Mouse (Mus musculus) forebrain, embryonic 13.5 days (tissue): ENCODE measurements around the gene Snapc5. TPM values are rescaled to one million over a fixed set of nuclear protein-coding genes. Genes with fewer than 3 reads are reported as not detected.

ENCODE experiments used
- ATAC-seq: fragments of 200-750 bp; cut with Nextera tagmentation; 2 replicates; pipeline ENCODE4 v1.8.0; 2017
- H3K27ac ChIP-seq: fragments of 300-500 bp; sonication (generic); 2 replicates; pipeline ENCODE4 v1.5.1; 2015; ENCODE audit warnings: inconsistent platforms, mild to moderate bottlenecking, moderate library complexity
- H3K27me3 ChIP-seq: fragments of 300-500 bp; sonication (generic); 2 replicates; pipeline ENCODE4 v1.6.1; 2015; ENCODE audit warnings: mild to moderate bottlenecking, inconsistent platforms
- H3K36me3 ChIP-seq: fragments of 300-500 bp; sonication (generic); 2 replicates; pipeline ENCODE4 v1.6.1; 2015; ENCODE audit warnings: mild to moderate bottlenecking, inconsistent platforms; ENCODE audit not compliant: poor library complexity, severe bottlenecking
- H3K4me1 ChIP-seq: fragments of 300-500 bp; sonication (generic); 2 replicates; pipeline ENCODE4 v1.6.1; 2015; ENCODE audit warnings: inconsistent platforms
- H3K4me2 ChIP-seq: fragments of 300-500 bp; sonication (generic); 2 replicates; pipeline ENCODE4 v1.6.1; 2015; ENCODE audit warnings: inconsistent platforms, mild to moderate bottlenecking, moderate library complexity
- H3K4me3 ChIP-seq: fragments of 300-500 bp; sonication (generic); 2 replicates; pipeline ENCODE4 v1.5.1; 2015; ENCODE audit warnings: mild to moderate bottlenecking, inconsistent platforms
- H3K9ac ChIP-seq: fragments of 300-500 bp; sonication (generic); 2 replicates; pipeline ENCODE4 v1.6.1; 2015; ENCODE audit warnings: mild to moderate bottlenecking, inconsistent platforms
- H3K9me3 ChIP-seq: fragments of 300-500 bp; sonication (generic); replicated peaks from 2 replicates; pipeline ENCODE4 v1.6.1; 2016; ENCODE audit warnings: inconsistent platforms
- whole genome bisulfite sequencing: fragments of 180-500 bp; shearing (Covaris S2); methylation state at CpG from one replicate; pipeline ENCODE4 v1.1.7; 2015; 5-methylcytosine and 5-hydroxymethylcytosine counted together
- polyA plus RNA-seq: library from polyadenylated mRNA; unstranded; fragments of >200 nt; fragmentation: Nextera tagmentation; extraction: Ambion mirVana; gene quantifications from 2 replicates; pipeline ENCODE4 v1.2.1, GENCODE M21; 2015

The Snapc5 gene
- polyA plus RNA-seq, 1 experiment from 2014 or later: 45.9 TPM

DNA sequence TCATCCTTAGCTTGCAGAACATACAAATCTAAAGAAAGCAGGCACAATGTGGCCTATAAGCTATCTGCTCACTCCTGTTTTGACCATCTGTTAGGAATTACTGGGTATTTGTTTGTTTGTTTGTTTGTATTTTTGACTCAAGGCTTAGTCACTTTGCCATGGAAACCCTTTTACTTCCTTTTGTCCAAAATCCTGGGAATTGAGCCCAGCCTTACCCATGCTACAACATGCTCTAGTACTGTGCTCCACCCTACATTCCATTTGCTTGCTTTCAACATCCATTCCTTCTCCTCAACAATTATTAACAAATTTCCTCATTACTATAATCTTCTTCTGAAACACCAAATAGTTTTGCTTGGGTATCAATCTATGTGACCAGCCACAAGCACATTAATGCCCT, 23.8 kb downstream of the Snapc5 start:
- Histone ChIP-seq H3K9ac (no peak overlapping the region), H3K4me3 (no peak overlapping the region), H3K27ac (no peak overlapping the region), H3K4me1 (no peaks in the 10 kb centered on the region), H3K4me2 (no peak overlapping the region), H3K36me3 (peaks cover 16% of the 10 kb centered on the region; the same call in 1 of the 2 replicates), H3K9me3 (no peaks in the 10 kb centered on the region), H3K27me3 (no peaks in the 10 kb centered on the region)
- no peak for ATAC-seq

DNA sequence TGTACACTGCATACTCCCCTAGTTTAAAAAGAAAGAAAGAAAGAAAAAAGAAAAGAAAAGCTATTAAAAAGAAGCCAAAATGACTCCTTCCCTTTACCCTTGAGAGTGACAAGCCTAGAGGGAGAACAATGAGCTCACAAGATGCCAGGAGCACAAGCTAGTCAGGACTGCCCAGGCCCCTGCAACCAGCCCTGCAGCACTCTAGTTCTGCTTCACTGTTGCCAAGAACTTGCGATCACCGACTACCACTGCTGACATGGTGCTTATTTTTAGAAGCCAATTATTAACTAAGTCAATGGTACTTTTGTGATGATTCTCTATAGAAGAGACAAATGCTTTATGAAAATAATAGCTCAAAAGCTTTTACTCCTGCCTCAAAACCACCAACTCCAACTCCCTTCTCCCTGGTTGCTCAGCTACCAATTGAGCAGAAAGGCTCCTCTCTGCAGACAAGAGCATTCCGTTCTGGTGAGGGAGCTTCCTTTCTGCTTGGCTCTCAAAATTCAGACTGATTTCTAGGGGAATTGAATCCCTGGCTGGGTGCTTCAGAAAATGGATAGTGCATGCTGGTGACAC, 28.5 kb downstream of the Snapc5 start:
- Histone ChIP-seq H3K4me1 (no peaks in the 10 kb centered on the region), H3K4me3 (no peak overlapping the region), H3K27ac (no peak overlapping the region), H3K9me3 (no peaks in the 10 kb centered on the region), H3K4me2 (no peak overlapping the region), H3K27me3 (no peaks in the 10 kb centered on the region), H3K36me3 (peaks cover 41% of the 10 kb centered on the region; the same call in 1 of the 2 replicates), H3K9ac (no peak overlapping the region)
- no peak for ATAC-seq
- WGBS: 77% methylated on average over 3 of the region's 3 CpGs

DNA sequence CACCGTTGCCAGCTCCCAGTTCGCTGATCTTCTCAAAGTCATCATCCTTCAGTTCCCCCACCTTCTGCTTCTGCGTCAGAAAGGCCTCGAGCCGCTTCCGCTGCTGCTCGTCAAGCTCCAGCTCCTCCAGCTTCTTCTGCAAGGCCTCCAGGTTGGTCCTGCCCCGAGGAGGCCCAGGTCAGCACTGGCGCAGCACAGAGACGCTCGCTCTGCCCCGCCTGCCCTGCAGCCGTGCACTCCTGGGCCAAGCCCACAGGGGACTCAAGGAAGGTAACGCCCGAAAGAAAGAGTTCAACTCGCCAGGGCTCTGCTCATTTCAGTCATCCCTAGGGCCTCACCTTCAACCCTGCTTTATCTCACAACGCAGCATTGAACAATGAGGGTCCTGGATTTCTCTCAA, 35.4 kb downstream of the Snapc5 start:
- Histone ChIP-seq H3K4me2 (no peak overlapping the region), H3K36me3 (peaks cover 33% of the 10 kb centered on the region; the same call in 1 of the 2 replicates), H3K4me3 (no peak overlapping the region), H3K27ac (no peak overlapping the region), H3K9ac (no peak overlapping the region), H3K9me3 (no peaks in the 10 kb centered on the region), H3K4me1 (peaks cover under 1% of the 10 kb centered on the region; the same call in 1 of the 2 replicates), H3K27me3 (no peaks in the 10 kb centered on the region)
- no peak for ATAC-seq
- 92% methylated on average over 17 of the region's 17 CpGs for WGBS

DNA sequence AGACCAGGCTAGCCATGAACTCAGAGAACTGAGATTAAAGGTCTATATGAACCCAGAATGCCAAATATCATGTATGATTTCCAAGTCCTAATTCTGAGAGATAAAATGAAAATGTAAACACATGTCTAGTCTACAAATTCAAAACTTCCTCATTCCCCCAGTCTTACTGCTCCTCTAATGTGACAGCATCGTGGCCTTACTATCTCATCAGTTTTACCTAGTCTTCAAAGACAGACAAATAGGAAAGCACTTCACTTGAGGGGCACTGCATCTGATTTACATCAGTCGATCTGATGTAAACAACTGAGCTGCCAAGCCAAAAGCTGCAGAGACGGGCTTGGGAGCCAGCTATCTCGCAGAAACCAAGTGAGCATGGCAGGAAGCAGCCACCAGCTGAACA, 37.0 kb downstream of the Snapc5 start:
- H3K27ac ChIP-seq: no peak overlapping the region
- H3K4me2 ChIP-seq: no peak overlapping the region
- H3K9me3 ChIP-seq: no peaks in the 10 kb centered on the region
- no peak overlapping the region for H3K4me3 ChIP-seq
- peaks cover 6% of the 10 kb centered on the region; the same call in 1 of the 2 replicates for H3K4me1 ChIP-seq
- ATAC-seq: no peak
- no peak overlapping the region for H3K9ac ChIP-seq
- WGBS: 86% methylated on average over 4 of the region's 4 CpGs
- no peaks in the 10 kb centered on the region for H3K27me3 ChIP-seq
- H3K36me3 ChIP-seq: peaks cover 19% of the 10 kb centered on the region; the same call in 1 of the 2 replicates

GRCm38 (mm10) chr9:64216641-64217040, 37.6 kb downstream of the Snapc5 start:
- 96% methylated on average over 2 of the region's 2 CpGs for WGBS
- Histone ChIP-seq H3K9ac (no peak overlapping the region), H3K9me3 (no peaks in the 10 kb centered on the region), H3K36me3 (peaks cover 16% of the 10 kb centered on the region; the same call in 1 of the 2 replicates), H3K4me2 (no peak overlapping the region), H3K27me3 (no peaks in the 10 kb centered on the region), H3K4me3 (no peak overlapping the region), H3K27ac (no peak overlapping the region), H3K4me1 (peaks cover 6% of the 10 kb centered on the region; the same call in 1 of the 2 replicates)
- ATAC-seq: no peak

DNA sequence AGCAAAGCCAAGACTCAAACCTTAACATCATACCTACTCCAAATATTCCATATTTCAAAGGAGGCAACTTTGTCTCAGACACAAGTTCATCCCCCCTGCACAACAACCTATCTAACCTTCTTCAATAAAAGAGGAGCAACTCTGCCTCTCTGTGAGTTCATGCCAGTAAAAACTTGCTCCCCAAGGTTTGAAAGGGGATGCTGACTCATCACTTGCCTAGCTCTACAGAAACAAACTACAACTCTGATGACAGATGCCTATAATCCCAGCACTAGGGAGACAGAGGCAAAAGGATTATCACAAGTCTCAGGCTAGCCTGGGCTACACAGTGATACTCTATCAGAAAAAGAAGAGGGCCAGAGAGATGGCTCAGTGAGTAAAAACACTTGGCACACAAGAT, 38.8 kb downstream of the Snapc5 start:
- H3K27ac ChIP-seq: no peak overlapping the region
- H3K4me3 ChIP-seq: no peak overlapping the region

GRCm38 (mm10) chr9:64219305-64219704, 40.2 kb downstream of the Snapc5 start:
- Histone ChIP-seq H3K4me3 (no peak overlapping the region), H3K4me2 (no peak overlapping the region), H3K27me3 (no peaks in the 10 kb centered on the region), H3K4me1 (peaks cover 6% of the 10 kb centered on the region; the same call in 1 of the 2 replicates), H3K27ac (no peak overlapping the region), H3K9ac (no peak overlapping the region), H3K9me3 (no peaks in the 10 kb centered on the region), H3K36me3 (peaks cover under 1% of the 10 kb centered on the region; the same call in 1 of the 2 replicates)
- 41% methylated on average over 1 of the region's 1 CpGs for WGBS
- no peak for ATAC-seq

More for the DNA sequence above, 38.8 kb downstream of the Snapc5 start:
- Histone ChIP-seq H3K4me1 (peaks cover 6% of the 10 kb centered on the region; the same call in 1 of the 2 replicates), H3K36me3 (peaks cover 4% of the 10 kb centered on the region; the same call in 1 of the 2 replicates), H3K9ac (no peak overlapping the region), H3K27me3 (no peaks in the 10 kb centered on the region), H3K4me2 (no peak overlapping the region), H3K9me3 (no peaks in the 10 kb centered on the region)
- ATAC-seq: no peak

DNA sequence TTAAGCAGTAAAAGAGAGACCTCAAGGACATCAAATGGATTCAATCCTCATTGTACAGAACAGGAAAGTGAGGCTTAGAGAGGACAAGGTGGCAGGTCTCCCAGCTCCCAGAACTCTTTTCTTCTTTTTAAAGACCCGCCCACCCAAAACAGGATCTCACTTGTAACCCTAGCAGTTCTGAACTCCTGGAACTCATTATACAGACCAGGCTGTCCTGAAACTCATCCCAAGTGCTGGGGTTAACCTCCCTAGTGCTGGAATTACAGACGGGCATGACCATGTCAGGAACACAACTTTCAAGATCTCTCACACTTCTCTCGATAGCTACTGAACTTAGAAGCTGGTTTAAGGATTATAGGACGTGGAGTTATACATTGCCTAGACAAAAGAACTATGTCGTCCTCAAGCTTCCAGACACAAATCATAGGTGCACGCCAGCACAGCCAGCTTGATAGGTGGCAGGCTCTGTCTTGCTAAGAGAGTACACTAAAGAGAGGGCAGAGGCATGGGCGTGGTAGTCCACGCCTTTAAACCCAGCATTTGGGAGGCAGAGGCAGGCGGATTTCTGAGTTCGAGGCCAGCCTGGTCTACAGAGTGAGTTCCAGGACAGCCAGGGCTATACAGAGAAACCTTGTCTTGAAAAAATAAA, 40.8 kb downstream of the Snapc5 start:
- peaks cover 6% of the 10 kb centered on the region; the same call in 1 of the 2 replicates for H3K4me1 ChIP-seq
- H3K27ac ChIP-seq: no peak overlapping the region
- ATAC-seq: no peak
- H3K36me3 ChIP-seq: no peaks in the 10 kb centered on the region
- H3K9me3 ChIP-seq: no peaks in the 10 kb centered on the region
- no peak overlapping the region for H3K4me2 ChIP-seq
- WGBS: 85% methylated on average over 10 of the region's 10 CpGs
- no peak overlapping the region for H3K9ac ChIP-seq
- H3K4me3 ChIP-seq: no peak overlapping the region
- H3K27me3 ChIP-seq: no peaks in the 10 kb centered on the region

DNA sequence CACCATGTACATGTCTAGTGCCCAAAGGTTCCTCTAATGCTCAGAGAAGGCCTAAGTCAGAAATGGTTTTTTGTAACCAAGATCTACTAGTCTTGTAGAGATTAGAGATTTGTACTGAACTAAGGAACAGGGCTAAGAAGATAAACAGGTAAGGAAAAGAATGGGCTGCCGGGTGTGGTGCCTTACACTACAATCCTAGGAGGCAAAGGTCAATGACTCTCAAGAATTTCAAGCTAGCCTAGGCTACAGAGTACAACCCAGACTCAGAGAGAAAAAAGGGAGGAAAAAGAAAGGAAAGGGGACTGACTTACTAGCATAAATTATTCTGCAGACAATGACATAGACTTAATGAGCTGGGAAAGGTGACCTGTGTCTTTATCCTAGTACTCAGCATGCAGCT, 41.5 kb downstream of the Snapc5 start:
- WGBS: 65% methylated on average over 1 of the region's 1 CpGs
- H3K4me1 ChIP-seq: peaks cover 6% of the 10 kb centered on the region; the same call in 1 of the 2 replicates

DNA sequence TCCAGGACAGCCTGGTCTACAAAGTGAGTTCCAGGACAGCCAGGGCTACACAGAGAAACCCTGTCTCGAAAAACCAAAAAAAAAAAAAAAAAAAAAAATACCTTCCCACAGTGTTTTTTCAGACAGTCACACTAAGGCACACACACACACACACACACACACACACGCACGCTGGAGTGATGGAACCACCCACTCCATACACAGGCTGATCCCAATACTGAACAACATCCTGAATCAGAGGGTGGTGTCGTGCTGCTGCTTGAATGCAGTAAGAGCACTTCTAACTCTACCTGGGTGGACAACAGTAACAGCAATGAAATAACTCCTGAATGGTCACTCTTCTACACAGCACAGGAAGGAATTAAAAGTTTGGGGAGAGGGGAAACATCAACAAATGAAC, 42.4 kb downstream of the Snapc5 start:
- no peak overlapping the region for H3K4me3 ChIP-seq
- no peak overlapping the region for H3K4me2 ChIP-seq
- H3K9ac ChIP-seq: no peak overlapping the region
- H3K27me3 ChIP-seq: no peaks in the 10 kb centered on the region
- no peak for ATAC-seq
- WGBS: 90% methylated on average over 3 of the region's 4 CpGs
- peaks cover 6% of the 10 kb centered on the region; the same call in 1 of the 2 replicates for H3K4me1 ChIP-seq
- no peaks in the 10 kb centered on the region for H3K36me3 ChIP-seq
- H3K9me3 ChIP-seq: no peaks in the 10 kb centered on the region
- no peak overlapping the region for H3K27ac ChIP-seq

More for the DNA sequence above, 41.5 kb downstream of the Snapc5 start:
- ATAC-seq: no peak
- Histone ChIP-seq H3K9me3 (no peaks in the 10 kb centered on the region), H3K36me3 (no peaks in the 10 kb centered on the region), H3K27ac (no peak overlapping the region), H3K4me2 (no peak overlapping the region), H3K9ac (no peak overlapping the region), H3K4me3 (no peak overlapping the region), H3K27me3 (no peaks in the 10 kb centered on the region)

DNA sequence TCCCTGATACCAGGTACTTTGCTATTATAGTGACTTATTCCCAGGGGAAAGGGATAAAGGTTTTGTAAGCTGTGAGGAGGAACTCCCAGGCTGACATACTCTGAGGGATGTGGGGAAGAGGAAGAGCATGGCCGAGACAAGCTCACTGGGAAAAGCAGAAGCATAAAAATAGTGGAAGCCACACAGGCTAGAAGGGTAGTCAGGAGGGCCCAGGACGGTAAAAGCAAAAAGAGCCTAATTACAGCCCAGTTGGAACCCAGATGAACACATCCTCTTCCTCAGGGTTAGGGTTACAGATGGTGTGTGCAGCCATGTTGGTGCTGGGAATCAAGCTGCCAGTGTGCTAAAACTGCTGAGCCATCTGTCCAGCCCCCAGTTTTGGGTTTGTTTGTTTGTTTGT, 43.0 kb downstream of the Snapc5 start:
- H3K36me3 ChIP-seq: no peaks in the 10 kb centered on the region
- H3K4me3 ChIP-seq: no peak overlapping the region
- no peak for ATAC-seq
- H3K4me1 ChIP-seq: peaks cover 6% of the 10 kb centered on the region; the same call in 1 of the 2 replicates
- no peak overlapping the region for H3K9ac ChIP-seq
- no peak overlapping the region for H3K27ac ChIP-seq
- no peak overlapping the region for H3K4me2 ChIP-seq
- H3K27me3 ChIP-seq: no peaks in the 10 kb centered on the region
- no peaks in the 10 kb centered on the region for H3K9me3 ChIP-seq
- 65% methylated on average over 2 of the region's 2 CpGs for WGBS

DNA sequence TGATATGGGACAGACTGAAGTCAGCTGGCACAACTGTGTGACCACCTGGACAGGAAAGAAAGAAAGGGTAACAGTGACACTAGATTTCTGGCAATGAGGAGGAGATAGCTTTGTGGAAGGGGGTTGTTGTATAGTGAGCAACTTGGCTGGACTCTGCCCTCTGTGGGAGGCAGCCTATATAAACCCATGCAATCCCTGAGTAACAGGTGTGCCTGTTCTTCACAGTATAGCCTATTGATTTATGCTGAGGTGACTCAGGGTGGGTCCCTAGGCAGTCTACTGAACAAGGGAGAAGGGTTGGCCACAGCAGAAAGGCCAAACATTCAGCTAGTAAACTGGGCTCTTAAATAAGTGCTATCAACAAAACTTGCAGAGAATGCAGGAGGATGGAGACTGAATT, 46.7 kb downstream of the Snapc5 start:
- Histone ChIP-seq H3K9me3 (no peaks in the 10 kb centered on the region), H3K4me2 (no peak overlapping the region), H3K4me3 (no peak overlapping the region), H3K27ac (no peak overlapping the region), H3K4me1 (peaks cover 9% of the 10 kb centered on the region; the same call in 1 of the 2 replicates), H3K27me3 (no peaks in the 10 kb centered on the region), H3K9ac (no peak overlapping the region), H3K36me3 (no peaks in the 10 kb centered on the region)
- no peak for ATAC-seq
